ENCODE assay signal across 16 mouse cellular contexts in the genomic region with DNA sequence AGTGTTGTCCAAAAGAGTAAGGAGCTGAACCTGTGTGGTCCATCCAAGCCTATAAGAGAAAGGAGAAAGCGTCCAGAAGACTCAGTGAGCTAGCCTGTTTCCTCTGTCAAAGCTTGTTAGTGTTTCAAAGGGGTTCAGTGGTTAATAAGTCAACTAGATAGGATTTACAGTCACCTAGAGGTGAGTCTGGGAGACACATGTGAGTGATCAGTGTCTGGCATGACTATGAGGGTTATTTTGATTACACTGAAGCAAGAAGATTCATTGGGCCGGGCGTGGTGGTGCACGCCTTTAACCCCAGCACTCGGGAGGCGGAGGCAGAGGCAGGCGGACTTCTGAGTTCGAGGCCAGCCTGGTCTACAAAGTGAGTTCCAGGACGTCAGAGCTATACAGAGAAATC.
DNase-seq lines count a peak whose midpoint lies in the region.
"Had no signal": no experiment of that assay in that cellular context is flagged by ENCODE, and none has a peak within 500 bp of the region (broad histone marks: within the 10 kb centered on the region; RNA-seq: fewer than 3 reads in every experiment).

No protein-coding gene starts in this region.

- peak; percentile 22 for DNase-seq in kidney, adult 11 months
- no peak for DNase-seq in kidney, postnatal 4 days
- peak; percentile 58 for DNase-seq in kidney, adult 9 months
- DNase-seq in kidney, postnatal 10 days: no peak
- DNase-seq in ZHBTc4 (ENCODE audit: low read depth, low spot score): peak; percentile 20
- DNase-seq in cerebellum, adult 9-11 months: no peak
- DNase-seq: adrenal gland, adult 8-10 months; adrenal gland, postnatal 25 days; B cell, adult 2 months; cerebellum, adult 18-20 months; cerebellum, adult 9-10 months; cerebellum, postnatal 25 days; gastrocnemius, postnatal 25 days; heart, adult 18-20 months; heart, postnatal 10 days; heart, postnatal 36 days had no signal

Comparison
In these comparisons a context has a peak if more than half of its experiments do, and no peak if none do; other contexts are left out.
1. DNase-seq: peak in kidney, adult 11 months (single experiment), kidney, adult 9 months (single experiment) and ZHBTc4 (single experiment); none in kidney, postnatal 4 days (0 of 2), kidney, postnatal 10 days (single experiment) and cerebellum, adult 9-11 months (single experiment).